Mouse (Mus musculus) kidney, adult 2 months (tissue): ENCODE data around the gene BC055324. TPM values are rescaled to one million over a fixed set of nuclear protein-coding genes. Genes with fewer than 3 reads are reported as not detected.

ENCODE experiments used
- DNase-seq: peaks from one replicate; pipeline ENCODE4 v3.0.0; 2021
- H3K27ac ChIP-seq: fragments of 200-500 bp; 2 replicates; pipeline ENCODE4 v1.5.1; 2012; ENCODE audit warnings: low read depth, low read length, control low read depth, inconsistent platforms; ENCODE audit not compliant: insufficient read depth
- H3K27me3 ChIP-seq: fragments of 200-500 bp; replicated peaks from 2 replicates; pipeline ENCODE4 v1.6.1; 2012; ENCODE audit warnings: mild to moderate bottlenecking, moderate library complexity, low read length, inconsistent platforms; ENCODE audit not compliant: control insufficient read depth, insufficient read depth
- H3K36me3 ChIP-seq: fragments of 200-500 bp; 2 replicates; pipeline ENCODE4 v1.6.1; 2012; ENCODE audit warnings: mild to moderate bottlenecking, moderate library complexity, low read length, inconsistent platforms; ENCODE audit not compliant: control insufficient read depth, insufficient read depth
- H3K4me1 ChIP-seq: fragments of 200-500 bp; 2 replicates; pipeline ENCODE4 v1.6.1; 2011; ENCODE audit warnings: low read length; ENCODE audit not compliant: control insufficient read depth, insufficient read depth
- H3K4me3 ChIP-seq: fragments of 200-500 bp; 2 replicates; pipeline ENCODE4 v1.5.1; 2011; ENCODE audit warnings: mild to moderate bottlenecking, low read depth, low read length, control low read depth; ENCODE audit not compliant: insufficient read depth
- CTCF ChIP-seq: fragments of 200-500 bp; conservative IDR thresholded peaks from 2 replicates; pipeline ENCODE4 v1.5.1; 2011; ENCODE audit warnings: low read depth, mild to moderate bottlenecking, control low read depth, low read length, moderate library complexity, mixed read lengths; ENCODE audit not compliant: insufficient read depth, insufficient read length
- POLR2A ChIP-seq: fragments of 200-500 bp; IDR thresholded peaks from one replicate; pipeline ENCODE4 v1.6.1; 2011; ENCODE audit warnings: low read depth, low read length, control low read depth
- WGBS: fragments of 180-500 bp; shearing (Covaris S2); methylation state at CpG from one replicate; pipeline ENCODE4 v1.1.7; 2018; 5-methylcytosine and 5-hydroxymethylcytosine counted together
- polyA plus RNA-seq: library from polyadenylated mRNA; depleted of rRNA; stranded (reverse); fragments of >200 nt; gene quantifications from 2 replicates; pipeline ENCODE4 v1.2.3, GENCODE M21; 2012

BC055324 gene
- polyA plus RNA-seq, 1 experiment = 1.0 TPM

- Histone ChIP-seq H3K36me3 (no peaks in the 10 kb centered on the region), H3K27ac (no peak overlapping the region), H3K27me3 (no peaks in the 10 kb centered on the region), H3K4me1 (no peaks in the 10 kb centered on the region), H3K4me3 (peak overlapping the region; percentile 84)
- no peak for TF ChIP-seq POLR2A
- no peak for TF ChIP-seq CTCF
- peak; percentile 2 for DNase-seq
- 2% methylated on average over 38 of the region's 38 CpGs for WGBS
These were observed 349 bp downstream of the BC055324 start for GRCm38 (mm10) chr1:163994173-163994720.

GRCm38 (mm10) chr1:163992371-163992770 lies 2.2 kb downstream of the BC055324 start:
- Histone ChIP-seq H3K27me3 (no peaks in the 10 kb centered on the region), H3K27ac (no peak overlapping the region), H3K36me3 (no peaks in the 10 kb centered on the region), H3K4me3 (no peak overlapping the region), H3K4me1 (no peaks in the 10 kb centered on the region)
- WGBS = 51% methylated on average over 4 of the region's 4 CpGs
- no peak for DNase-seq
- TF ChIP-seq CTCF (no peak), POLR2A (no peak)

- no peak overlapping the region for H3K4me3 ChIP-seq
- H3K36me3 ChIP-seq = no peaks in the 10 kb centered on the region
- TF ChIP-seq POLR2A (no peak), CTCF (no peak)
- WGBS = 68% methylated on average over 1 of the region's 1 CpGs
- H3K27me3 ChIP-seq = no peaks in the 10 kb centered on the region
- no peak for DNase-seq
- no peaks in the 10 kb centered on the region for H3K4me1 ChIP-seq
- no peak overlapping the region for H3K27ac ChIP-seq
These were observed 18.1 kb downstream of the BC055324 start for GRCm38 (mm10) chr1:163976515-163976914.

GRCm38 (mm10) chr1:163975088-163975487 lies 19.5 kb downstream of the BC055324 start:
- H3K27me3 ChIP-seq = no peaks in the 10 kb centered on the region
- DNase-seq = no peak
- no peak overlapping the region for H3K27ac ChIP-seq
- WGBS = 95% methylated on average over 2 of the region's 2 CpGs
- TF ChIP-seq CTCF = no peak
- TF ChIP-seq POLR2A = no peak
- H3K4me1 ChIP-seq = no peaks in the 10 kb centered on the region
- H3K4me3 ChIP-seq = no peak overlapping the region
- H3K36me3 ChIP-seq = no peaks in the 10 kb centered on the region

- DNase-seq = no peak
- Histone ChIP-seq H3K27me3 (no peaks in the 10 kb centered on the region), H3K4me1 (no peaks in the 10 kb centered on the region), H3K36me3 (no peaks in the 10 kb centered on the region), H3K27ac (no peak overlapping the region), H3K4me3 (no peak overlapping the region)
- WGBS = 61% methylated on average over 1 of the region's 1 CpGs
- TF ChIP-seq CTCF (no peak), POLR2A (no peak)
These were observed 20.1 kb downstream of the BC055324 start for GRCm38 (mm10) chr1:163974471-163974870.

GRCm38 (mm10) chr1:163964008-163964689 lies 30.4 kb downstream of the BC055324 start:
- Histone ChIP-seq H3K27ac (no peak overlapping the region), H3K4me1 (no peaks in the 10 kb centered on the region), H3K4me3 (no peak overlapping the region), H3K27me3 (no peaks in the 10 kb centered on the region), H3K36me3 (no peaks in the 10 kb centered on the region)
- no peak for TF ChIP-seq POLR2A
- no peak for TF ChIP-seq CTCF
- 89% methylated on average over 10 of the region's 10 CpGs for WGBS
- no peak for DNase-seq

- TF ChIP-seq CTCF (no peak), POLR2A (no peak)
- no peaks in the 10 kb centered on the region for H3K4me1 ChIP-seq
- no peaks in the 10 kb centered on the region for H3K27me3 ChIP-seq
- 81% methylated on average over 3 of the region's 3 CpGs for WGBS
- no peak for DNase-seq
- no peak overlapping the region for H3K27ac ChIP-seq
- no peaks in the 10 kb centered on the region; the same call in 1 of the 2 replicates for H3K36me3 ChIP-seq
- H3K4me3 ChIP-seq = no peak overlapping the region
These were observed 36.6 kb downstream of the BC055324 start for GRCm38 (mm10) chr1:163958036-163958435.
